Mouse (Mus musculus) c-Kit-positive CD71-positive TER-119-negative erythroid progenitor cells, embryonic 14.5 days (primary cell): ENCODE measurements around the gene Spaca5.
A peak's percentile ranks its signal among the peaks of the same experiment; 100 is the strongest.

ENCODE experiments used
- DNase-seq: peaks from one replicate; pipeline ENCODE4 v3.0.0-alpha.2; 2013; ENCODE audit warnings: low read depth

The Spaca5 gene

GRCm38 (mm10) chrX:21068106-21068505, at the start of gene Spaca5:
Spaca5 (plus strand) TSS chrX:21068406.
- no peak for DNase-seq

- DNase-seq, result peak; percentile 6
Measured at GRCm38 (mm10) chrX:21061460-21061859, 6.7 kb upstream of the Spaca5 start.

GRCm38 (mm10) chrX:21061866-21062543, 6.2 kb upstream of the Spaca5 start, which contains the start of gene Zfp182:
Zfp182 (minus strand) TSS chrX:21062316.
- peak; percentile 60 for DNase-seq

- no peak for DNase-seq
Measured at GRCm38 (mm10) chrX:21062544-21062890, 5.7 kb upstream of the Spaca5 start.

GRCm38 (mm10) chrX:21088645-21088982, 20.4 kb downstream of the Spaca5 start:
- no peak for DNase-seq

GRCm38 (mm10) chrX:21088983-21089866, 21.0 kb downstream of the Spaca5 start, which contains the start of gene Zfp300:
Zfp300 (minus strand) TSS chrX:21089527.
- peak; percentile 40 for DNase-seq

GRCm38 (mm10) chrX:21089867-21090239, 21.6 kb downstream of the Spaca5 start:
- DNase-seq, result no peak

- DNase-seq, result no peak
Measured at GRCm38 (mm10) chrX:21115520-21115919, 47.3 kb downstream of the Spaca5 start, which contains the start of gene Ssxa1. Ssxa1 (plus strand) TSS chrX:21115820.
